Mouse (Mus musculus) cerebellum, adult 11-12 months (tissue): ENCODE measurements around the gene Apba2.

Experiments
- DNase-seq: peaks from one replicate; pipeline ENCODE4 v3.0.0; 2022

Apba2 gene

DNA sequence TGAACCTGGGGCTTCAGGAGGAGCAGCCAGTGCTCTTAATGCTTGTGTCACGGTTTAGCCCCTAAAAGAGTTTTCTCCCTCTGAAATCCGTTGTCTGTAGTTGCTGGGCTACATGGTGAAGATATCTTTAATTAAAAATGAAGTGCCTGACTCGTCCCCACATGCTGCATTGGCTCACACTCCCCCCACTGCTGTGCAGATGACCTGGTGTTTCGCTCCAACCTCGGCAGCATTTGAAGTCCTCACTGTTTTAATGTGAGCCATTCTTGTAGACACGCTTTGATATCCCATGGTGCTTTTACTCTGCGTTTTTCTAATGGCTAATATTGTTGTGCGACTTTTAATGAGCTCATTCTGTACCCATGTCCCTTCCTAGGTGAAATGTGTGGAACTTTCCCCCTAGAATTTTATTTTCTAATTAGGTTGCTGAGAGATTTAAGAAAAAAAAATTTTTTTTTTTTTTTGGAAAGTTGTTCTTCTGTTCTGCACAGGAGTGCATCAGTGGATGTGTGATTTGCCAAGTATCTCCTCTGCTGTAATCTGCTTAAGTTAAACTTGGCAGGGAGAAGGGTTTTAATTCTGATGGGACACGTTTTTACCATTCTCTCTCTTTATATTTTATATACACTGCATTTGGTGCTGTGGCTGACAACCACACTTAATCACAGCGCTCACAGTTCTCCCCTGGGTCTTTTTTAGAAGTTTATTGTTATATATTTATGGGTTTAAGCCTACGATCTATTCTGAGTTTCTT lies 87.3 kb downstream of the Apba2 start:
- DNase-seq = no peak

DNA sequence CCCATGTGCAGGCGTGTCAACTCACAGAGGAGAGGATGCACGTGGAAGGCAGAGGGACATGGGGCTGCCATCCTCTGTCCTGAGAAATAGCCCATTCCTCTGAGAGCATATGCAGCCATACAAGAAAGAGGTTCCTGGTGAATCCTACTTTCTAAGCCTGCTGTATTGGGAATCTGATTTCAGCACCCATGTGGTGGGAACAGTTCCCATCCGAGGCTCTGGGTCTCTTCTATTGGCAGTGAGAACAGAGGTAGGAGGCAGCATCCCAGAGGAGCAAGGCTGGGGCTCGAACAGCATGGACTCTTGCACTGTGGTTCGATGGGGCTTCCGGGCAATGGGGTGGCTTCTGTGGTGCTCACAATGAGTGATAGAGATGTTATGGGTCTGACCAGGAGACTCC lies 93.8 kb downstream of the Apba2 start:
- DNase-seq = no peak

DNA sequence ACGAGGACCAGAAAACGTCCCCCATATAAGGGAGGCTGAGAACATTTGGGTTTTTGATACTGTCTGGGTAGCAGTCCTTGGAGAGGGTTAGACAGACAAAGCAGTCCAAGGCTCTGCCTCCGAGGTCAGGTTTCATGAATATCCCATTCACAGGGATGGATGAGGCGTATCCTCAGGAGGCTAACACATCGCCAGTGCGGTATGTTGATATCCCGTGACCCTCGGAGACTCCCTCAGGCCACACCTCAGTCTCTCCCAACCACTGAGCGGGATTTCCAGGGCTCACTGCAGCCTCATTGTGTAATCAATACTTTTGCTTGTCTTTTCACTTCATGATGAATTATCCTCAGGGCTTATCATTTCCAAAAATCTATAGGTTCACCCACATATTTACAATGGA lies 95.1 kb downstream of the Apba2 start:
- DNase-seq = no peak

DNA sequence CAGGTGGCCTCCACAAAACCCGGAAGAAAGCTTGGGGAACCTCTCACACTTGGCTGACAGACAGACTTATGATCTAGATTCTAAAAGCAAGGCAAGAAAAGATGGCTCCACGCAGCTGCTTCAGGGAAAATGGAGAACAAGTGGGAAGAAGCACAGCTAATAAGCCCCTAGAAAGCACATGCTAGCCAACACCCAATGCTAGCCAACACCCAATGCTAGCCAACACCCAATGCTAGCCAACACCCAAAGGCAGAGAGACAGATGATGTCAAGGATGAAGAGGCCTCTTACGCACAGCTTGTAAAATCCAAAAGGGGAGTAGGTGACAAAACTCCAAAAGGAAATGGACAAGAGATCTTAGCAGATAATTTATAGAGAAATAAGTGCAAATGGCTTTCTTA lies 108.4 kb downstream of the Apba2 start:
- DNase-seq = no peak

DNA sequence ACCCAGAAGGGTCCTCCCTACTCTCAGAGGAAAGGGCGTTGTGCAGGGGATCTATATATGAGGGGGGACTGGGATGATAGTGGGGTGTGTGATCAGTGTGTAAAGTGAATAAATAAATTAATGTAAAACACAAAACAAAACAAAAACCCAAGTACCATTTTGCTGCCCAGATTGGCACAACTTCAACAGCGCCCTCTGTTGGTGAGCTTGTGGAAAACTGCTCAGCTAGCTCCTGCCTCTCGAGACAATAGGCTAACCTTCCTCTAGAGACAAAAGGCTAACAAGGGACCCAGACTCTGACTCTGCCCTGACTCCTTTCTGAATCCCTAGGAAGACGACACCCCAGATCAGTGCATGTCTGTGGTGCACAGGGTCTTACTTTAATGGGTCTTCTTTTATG lies 109.4 kb downstream of the Apba2 start:
- no peak for DNase-seq

DNA sequence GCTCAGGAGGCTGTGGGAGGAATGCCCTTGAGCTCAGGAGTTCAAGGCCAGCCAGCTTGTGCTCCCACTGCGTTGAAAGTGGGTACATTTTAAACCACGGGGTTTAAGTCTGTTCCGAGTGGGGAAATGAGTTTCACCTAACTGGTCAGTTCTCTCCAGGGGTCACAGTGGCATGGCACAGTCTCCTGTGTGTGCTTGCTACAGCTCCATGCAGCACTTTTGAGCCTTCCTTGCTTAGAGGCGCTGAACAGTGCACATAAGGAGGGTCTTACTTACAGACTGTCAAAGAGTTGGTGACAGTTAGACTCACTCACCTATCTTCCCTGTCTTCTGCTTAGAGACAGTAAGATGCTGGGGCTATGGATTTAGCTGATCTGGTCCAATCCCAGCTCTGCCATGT lies 117.8 kb downstream of the Apba2 start:
- no peak for DNase-seq

DNA sequence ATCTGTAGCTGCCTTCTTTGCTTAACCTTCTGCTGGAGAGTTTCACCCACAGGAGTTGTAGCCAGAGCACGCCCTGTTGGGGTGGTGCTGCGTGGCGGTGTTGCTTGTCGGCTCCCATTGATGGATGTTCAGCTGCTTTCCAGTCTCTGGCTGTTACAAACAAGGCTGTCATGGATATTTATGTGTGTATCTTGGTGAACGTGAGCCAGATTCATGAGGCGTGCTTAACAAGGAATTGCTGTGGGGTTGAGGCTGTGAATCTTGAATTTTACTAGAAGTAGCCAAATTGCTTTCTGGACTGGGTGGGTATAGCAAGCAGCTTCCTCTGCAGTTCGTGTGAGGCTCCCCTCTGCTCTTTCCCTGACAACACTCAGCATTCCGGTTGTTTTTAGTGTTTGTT lies 125.0 kb downstream of the Apba2 start:
- DNase-seq = no peak

DNA sequence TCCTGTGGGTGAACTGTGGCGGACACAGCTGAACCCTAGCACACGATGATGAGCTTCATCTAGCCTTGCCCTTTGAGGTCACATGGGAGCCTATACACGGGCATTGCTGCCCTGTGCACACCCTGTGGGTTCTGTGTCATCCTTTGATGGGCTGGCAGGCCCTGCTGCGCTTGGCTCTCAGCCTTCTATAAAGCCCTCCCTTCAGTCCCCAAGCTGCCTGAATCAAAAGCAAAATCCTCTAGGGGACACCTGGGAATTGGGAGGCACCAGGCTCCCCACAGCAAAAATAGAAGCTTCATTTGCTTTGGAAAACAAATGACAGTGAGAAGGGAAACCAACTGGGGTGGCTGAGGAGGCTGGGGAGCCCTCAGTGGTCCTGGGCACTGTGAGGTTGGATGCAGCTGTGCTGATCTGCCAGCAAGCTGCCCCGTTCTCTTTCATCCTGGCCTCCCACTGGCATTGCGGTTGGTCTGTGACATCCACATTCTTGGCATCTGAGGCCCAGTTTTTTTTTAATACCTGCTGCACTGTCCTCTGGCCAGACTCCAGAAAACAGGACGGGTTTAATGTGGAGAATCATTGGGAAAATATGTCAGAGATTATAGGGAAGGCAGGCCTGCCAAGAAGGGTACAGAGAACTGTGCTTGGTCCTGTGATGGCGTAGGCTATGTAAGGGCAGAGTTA lies 126.6 kb downstream of the Apba2 start:
- DNase-seq = peak; percentile 80

DNA sequence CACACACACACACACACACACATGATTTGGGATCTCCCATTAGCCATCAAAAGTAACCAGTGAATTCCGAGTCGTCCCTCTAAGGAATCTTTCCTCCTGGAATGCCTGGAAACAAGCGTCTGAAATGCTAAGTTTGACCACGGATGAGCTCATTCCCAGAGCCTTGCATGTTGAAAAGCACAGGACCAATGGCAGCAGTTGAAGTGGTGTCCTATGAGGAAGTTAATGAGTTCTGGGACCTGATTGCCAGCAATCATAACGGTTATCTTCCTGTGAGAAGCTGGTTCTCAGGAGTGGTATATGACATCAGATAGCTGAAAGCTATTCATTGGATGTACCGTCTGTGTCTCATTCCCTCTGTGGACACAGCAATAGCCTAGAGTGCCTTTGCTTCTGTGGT lies 129.2 kb downstream of the Apba2 start:
- DNase-seq = no peak

DNA sequence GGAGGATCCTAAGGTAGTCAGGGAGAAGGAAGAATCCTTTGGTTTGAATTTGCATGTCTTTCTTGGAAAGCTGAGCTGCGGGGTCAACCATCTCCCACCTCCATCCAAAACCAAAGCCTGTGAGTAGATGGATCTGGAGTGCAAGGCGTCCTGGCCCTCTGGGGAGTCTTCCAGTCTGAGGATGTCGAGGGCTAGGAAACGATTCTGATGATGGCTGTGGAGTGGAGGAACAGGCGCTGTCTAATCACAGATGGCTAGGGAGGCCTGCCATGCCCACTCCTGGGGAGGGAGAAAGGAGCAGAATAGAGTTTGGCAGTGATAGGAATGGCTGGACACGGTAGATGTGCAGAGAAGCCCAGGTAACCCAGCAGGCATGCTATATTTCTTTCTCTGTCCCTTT lies 129.6 kb downstream of the Apba2 start:
- peak; percentile 86 for DNase-seq

DNA sequence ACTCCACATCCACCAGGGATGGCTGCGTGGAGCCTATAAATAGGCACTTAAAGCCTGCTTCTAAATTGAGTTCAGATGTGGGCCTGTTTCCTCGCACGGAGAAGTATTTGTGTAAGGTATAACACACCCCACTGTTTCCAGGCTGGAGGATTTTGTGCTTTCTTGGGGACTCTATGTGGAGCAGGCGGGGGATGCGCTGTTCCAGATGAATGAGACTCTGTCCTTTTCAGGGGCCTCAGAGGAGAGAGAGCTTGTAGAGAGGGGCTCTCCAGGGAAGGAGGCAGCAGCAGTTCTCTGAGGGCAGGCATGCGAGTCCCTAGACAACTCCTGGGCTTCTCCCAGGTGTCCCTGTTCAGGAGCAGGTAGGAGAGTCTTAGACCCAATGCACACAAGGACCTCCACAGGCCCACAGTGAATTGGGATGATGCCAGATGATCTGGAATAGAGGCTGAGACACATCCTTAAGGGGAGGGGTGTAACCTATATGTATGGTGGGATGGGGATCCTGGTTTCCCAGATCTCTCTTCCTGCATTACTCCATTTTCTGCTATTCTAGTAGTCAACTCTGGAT lies 130.4 kb downstream of the Apba2 start:
- peak; percentile 51 for DNase-seq

DNA sequence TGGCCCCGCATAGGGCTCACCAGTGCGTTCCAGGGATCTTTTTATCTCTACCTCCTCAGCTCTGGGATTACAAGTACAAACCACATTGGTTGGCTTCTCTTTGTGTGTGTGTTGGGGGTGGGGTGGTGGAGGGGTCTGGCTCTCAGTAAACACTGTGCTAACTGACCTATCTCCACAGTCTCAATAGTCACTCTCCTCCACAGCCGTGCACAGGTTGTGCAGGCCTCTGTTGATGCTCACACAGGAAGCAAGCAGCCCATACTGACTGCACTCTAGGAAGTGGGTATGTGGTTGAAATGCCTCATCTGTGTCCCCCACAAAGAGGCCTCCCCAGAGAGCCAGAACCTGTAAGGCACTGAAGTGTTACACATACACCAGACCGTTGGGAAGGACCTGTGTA lies 131.7 kb downstream of the Apba2 start:
- DNase-seq = no peak

DNA sequence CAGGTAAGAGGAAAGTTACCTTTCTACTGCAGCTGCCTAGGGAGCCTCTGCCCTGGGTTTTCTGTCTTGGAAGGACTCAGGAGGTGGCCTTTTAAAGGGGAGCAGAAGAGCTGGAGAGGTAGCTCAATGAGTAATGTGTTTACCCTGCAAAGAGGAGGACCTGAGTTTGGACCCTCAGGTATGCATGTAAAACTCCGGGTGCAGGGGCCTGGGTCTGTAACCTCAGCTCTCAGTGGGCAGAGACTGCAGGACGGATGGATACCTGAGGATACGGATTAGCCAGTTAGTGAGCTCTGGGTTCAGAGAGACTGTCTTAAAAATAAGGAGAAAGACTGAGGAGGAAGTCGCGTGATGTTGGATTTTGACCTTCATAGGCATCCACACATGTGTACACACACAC lies 132.4 kb downstream of the Apba2 start:
- no peak for DNase-seq

DNA sequence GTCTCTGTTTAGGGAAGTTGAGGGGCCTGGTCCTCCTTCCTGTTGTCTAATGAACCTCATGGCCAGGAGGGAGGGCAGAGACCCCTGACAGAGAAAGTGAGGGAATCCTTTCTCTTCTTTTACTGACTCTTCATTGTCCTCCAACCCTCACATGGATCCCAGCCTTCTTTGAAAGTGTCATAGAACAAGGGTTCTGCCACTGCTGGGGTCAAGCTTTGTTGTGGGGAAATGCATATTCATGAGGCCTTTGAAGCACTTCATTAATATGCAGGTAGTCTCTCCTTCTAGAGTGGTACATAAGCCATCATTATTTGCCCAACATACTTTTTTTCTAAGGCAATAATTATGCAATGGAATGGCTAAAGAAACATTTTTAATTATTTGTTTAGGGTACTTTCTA lies 133.0 kb downstream of the Apba2 start:
- no peak for DNase-seq

DNA sequence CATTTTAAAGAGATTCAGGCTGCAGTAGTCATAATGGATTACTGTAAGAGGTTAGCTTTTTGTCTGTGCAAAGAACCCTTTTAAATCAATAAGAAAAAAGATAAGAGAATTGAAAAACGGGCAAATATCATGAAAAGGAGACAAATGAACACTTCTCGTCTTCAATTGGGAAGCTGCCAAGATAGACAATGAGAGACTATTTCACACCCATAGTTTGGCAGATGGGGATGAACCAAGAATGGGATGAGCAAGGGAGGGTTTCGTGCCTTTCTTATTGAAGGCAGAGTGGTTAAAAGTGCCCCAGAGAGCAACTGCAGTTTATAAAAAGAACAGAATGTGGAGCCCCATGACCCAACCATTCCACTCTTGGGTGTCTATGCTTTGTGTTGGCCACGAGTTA lies 137.4 kb downstream of the Apba2 start:
- DNase-seq = no peak

DNA sequence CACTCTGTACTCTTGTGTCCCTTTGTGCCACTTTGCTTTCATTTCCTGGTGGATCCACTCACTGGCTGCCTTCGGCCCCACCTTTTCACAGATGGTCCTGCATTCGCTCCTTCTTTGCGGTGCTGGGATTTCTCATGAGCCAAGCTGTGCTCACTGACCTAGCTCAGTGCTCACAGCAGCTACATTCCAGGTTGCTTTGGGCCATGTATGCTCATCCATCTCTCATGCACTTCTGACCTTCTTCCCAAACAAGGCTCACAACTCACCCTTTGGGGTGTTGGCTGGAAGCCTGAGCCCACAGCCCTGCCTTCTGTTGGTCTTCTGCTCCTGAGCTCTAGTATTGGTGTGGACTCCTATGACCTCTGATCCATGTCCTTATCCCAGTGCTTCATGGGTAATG lies 139.1 kb downstream of the Apba2 start:
- peak; percentile 76 for DNase-seq

DNA sequence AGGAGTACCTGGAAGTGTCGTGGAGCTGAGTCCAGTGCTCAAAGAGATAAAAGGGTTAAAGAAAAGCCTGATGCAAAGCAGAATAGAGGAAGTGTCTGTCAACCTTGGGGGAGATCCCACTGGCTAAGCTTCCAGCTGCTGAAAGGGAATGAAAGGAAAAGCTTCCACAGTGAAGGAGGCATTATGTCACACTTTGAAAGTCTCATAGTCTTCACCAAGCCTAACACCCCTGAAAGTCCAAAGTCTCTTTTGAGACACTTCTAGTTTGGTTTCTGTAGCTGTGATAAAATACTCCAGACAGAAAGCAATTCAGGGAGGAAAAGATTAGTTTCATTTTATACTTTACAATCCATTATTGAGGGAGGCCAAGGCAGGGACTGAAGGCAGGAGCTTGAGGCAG lies 141.4 kb downstream of the Apba2 start:
- no peak for DNase-seq

DNA sequence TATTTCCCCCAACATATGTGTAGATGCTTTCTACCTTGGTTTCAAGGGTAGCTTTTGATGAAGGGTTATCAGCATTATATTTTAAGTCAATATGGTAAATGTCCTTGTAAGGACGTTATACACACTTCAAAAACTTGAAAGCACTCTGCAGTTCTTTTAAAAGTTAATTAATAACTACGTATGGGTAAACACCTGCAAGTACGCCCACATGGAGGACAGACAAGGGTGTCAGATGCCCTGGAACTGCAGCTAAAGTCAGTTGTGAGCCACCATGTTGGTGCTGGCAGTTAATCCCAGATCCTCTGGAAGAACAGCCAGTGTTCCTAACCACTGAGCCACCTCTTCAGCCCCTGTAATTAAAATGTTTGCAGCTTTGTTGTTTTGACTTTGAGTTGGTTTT lies 144.0 kb downstream of the Apba2 start:
- no peak for DNase-seq

DNA sequence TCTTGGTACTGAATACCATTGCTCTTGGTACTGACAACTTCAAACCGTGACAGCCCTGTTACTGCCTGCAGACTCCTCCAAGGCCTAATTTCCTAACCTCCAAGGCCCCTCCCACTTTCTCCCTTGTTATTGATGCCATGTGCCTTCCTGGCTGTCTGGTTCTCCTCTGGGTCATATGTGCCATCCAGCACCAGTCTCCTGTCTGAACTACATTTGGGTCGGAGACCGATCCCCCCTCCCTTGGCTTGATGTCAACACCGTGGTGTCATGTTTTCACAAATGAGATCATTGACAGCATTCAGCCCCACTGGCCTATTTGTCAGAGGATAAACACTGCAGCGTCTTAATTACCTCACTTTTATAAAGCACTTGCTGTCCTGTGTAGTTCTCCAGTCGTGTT lies 144.5 kb downstream of the Apba2 start:
- DNase-seq = no peak

DNA sequence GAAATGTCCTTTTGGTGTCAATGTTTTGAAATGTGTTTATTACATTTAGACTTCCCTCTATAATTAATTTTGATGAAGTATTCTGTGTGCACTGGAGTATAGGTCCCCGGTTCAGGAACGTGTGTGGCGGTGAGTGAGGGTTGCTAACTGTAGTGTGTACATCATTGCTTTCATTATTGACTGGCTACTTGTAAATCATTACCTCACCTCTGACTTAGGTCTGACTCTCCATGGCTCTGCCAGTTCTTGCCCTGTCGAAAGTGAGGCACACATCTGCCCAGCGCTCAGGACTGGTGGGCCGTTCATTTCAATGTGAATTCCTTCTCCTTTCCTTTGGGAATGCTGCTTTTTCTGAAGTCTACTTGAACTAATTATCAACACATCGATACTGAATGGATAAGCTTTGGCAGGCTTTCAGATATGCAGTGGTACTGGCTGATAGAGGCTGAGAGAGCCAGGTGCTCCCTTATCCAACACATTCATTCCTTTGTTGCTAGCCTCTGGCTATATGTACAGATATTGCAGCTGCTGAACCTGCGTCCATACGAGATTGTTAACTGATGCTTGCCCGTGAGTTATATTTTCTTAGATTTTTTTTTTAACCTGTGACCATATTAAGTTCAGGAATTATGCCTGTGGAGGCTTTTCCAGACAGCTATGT lies 147.6 kb downstream of the Apba2 start:
- DNase-seq = no peak

DNA sequence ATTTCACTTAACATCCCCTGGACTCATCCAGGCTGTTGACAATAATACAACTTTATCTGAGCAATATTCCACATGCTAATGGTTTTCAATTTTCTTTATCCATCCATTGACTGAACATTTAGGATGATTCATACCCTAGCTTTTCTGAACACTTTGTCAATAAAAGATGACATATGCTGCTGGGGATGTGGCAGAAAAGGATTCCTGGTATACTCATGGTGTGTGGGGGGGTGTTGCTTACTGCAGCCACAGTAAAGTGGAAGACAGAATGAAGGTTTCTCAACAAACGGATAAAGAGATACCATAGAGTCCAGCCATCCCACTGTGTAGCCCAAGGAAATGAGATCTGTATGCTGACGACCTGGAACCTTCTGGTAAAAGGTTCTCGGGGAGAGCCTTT lies 150.5 kb downstream of the Apba2 start:
- no peak for DNase-seq

DNA sequence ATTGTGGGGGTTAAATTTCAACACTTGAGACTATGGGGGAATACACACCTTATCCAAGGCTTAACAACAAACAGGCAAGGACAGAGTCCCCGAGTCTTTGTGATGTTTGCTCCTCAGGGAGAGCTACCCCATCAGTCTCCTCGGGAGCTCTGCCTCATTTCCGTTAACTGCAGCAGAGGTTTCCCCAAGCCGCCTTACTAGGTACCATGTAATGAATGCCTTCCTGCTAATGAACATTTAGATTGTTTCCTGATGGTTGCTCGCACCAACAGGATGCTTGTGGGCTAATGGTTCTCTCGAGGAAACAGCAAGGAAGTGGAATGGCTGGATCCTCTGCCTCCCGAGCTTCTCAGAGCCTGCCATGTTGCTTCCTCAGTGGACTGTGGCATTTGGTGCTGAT lies 155.3 kb downstream of the Apba2 start:
- DNase-seq = no peak

DNA sequence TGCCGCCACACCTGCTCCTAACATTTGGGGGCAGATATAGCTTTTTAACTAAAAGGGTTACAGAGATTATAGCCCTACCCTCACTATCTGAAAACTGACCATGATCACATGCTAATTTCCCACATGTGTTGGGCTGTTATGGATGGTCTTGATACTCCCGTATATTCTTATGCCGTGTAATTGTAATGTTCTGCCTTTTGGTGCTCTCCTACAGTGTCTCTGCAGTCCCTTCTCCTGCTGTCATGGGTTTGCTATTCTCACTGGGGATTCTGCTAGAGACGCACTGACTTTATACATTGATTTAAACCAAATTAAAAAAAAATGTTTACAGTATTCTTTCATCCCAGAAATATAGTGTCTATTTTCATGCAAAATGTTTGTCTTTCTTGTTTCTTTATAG lies 157.4 kb downstream of the Apba2 start:
- no peak for DNase-seq

DNA sequence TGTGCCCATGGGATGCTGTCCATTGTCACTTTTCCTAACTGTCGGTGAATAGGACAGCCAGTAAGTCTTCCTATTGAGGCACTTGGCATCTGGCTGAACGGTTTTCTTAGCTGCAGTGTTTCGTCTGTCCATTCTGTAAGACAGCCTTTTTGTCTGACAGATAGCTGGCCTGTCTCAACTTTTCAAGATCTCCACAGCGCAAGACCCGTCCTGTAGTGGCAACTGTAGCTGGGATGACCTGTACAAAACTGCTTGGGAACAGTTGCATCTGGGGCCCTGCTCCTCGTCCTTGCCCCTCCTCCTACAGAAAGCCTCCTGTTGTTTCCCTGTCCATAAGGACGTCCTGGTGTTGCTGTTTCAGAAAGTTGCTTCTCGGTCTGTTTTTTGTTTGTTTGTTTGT lies 157.8 kb downstream of the Apba2 start:
- DNase-seq = no peak
